Mouse (Mus musculus) ES-Bruce4 (cell line): ENCODE data around the gene Atox1.

Source experiments
- CTCF ChIP-seq: IDR thresholded peaks from one replicate; pipeline ENCODE4 v1.8.1; 2011; ENCODE audit warnings: low read depth, low read length
- EP300 ChIP-seq: IDR thresholded peaks from 2 replicates; pipeline ENCODE4 v1.6.1; 2011; ENCODE audit warnings: low read depth, low read length; ENCODE audit not compliant: insufficient read depth
- POLR2A ChIP-seq: IDR thresholded peaks from one replicate; pipeline ENCODE4 v1.8.1; 2011; ENCODE audit warnings: low read length; ENCODE audit not compliant: insufficient read depth

- TF ChIP-seq POLR2A (no peak), CTCF (no peak), EP300 (0 out of 2 replicates have a peak, but pooled peaks have one; percentile 42)
These were observed 50.5 kb downstream of the Atox1 start for GRCm38 (mm10) chr11:55410502-55410901.
